Mouse (Mus musculus) embryonic facial prominence, embryonic 12.5 days (tissue): ENCODE measurements at regions not wholly inside any gene's neighbourhood (a gene's known extent, or its start where the extent isn't known, plus 50 kb on each side); places are given as distances from the start of the nearest gene placed in this dataset.

ENCODE experiments used
- ATAC-seq: fragments of 200-750 bp; cut with Nextera tagmentation; 2 replicates; pipeline ENCODE4 v1.8.0; 2017; ENCODE audit not compliant: insufficient number of reproducible peaks, insufficient read depth, low FRiP score, low TSS enrichment
- H3K27ac ChIP-seq: fragments of 300-500 bp; sonication (generic); 2 replicates; pipeline ENCODE4 v1.5.1; 2016; ENCODE audit warnings: mild to moderate bottlenecking
- H3K27me3 ChIP-seq: fragments of 300-500 bp; sonication (generic); 2 replicates; pipeline ENCODE4 v1.6.1; 2016; ENCODE audit warnings: mild to moderate bottlenecking, moderate library complexity
- H3K36me3 ChIP-seq: fragments of 300-500 bp; sonication (generic); 2 replicates; pipeline ENCODE4 v1.6.1; 2016; ENCODE audit warnings: mild to moderate bottlenecking
- H3K4me1 ChIP-seq: fragments of 300-500 bp; sonication (generic); 2 replicates; pipeline ENCODE4 v1.6.1; 2016
- H3K4me2 ChIP-seq: fragments of 300-500 bp; sonication (generic); replicated peaks from 2 replicates; pipeline ENCODE4 v1.6.1; 2016; ENCODE audit warnings: mild to moderate bottlenecking, moderate library complexity
- H3K4me3 ChIP-seq: fragments of 300-500 bp; sonication (generic); 2 replicates; pipeline ENCODE4 v1.5.1; 2016; ENCODE audit warnings: mild to moderate bottlenecking
- H3K9ac ChIP-seq: fragments of 300-500 bp; sonication (generic); 2 replicates; pipeline ENCODE4 v1.6.1; 2016; ENCODE audit warnings: mild to moderate bottlenecking, moderate library complexity
- H3K9me3 ChIP-seq: fragments of 300-500 bp; sonication (generic); 2 replicates; pipeline ENCODE4 v1.6.1; 2016; ENCODE audit warnings: mild to moderate bottlenecking, moderate library complexity
- WGBS: fragments of 180-500 bp; shearing (Covaris S2); methylation state at CpG from one replicate; pipeline ENCODE4 v1.1.7; 2016; 5-methylcytosine and 5-hydroxymethylcytosine counted together

GRCm38 (mm10) chr16:77394054-77394716 lies 207.7 kb downstream of the Gm11146 start:
- no peak for ATAC-seq
- Histone ChIP-seq H3K4me2 (no peak overlapping the region), H3K36me3 (no peaks in the 10 kb centered on the region), H3K4me3 (no peak overlapping the region), H3K4me1 (peaks cover 2% of the 10 kb centered on the region; the same call in 1 of the 2 replicates), H3K27ac (no peak overlapping the region), H3K9me3 (no peaks in the 10 kb centered on the region), H3K27me3 (no peaks in the 10 kb centered on the region), H3K9ac (no peak overlapping the region)
- WGBS: 62% methylated on average over 3 of the region's 3 CpGs

GRCm38 (mm10) chr16:77393470-77393869 lies 208.4 kb downstream of the Gm11146 start:
- H3K27ac ChIP-seq: no peak overlapping the region
- no peak overlapping the region for H3K4me2 ChIP-seq
- H3K9me3 ChIP-seq: no peaks in the 10 kb centered on the region
- ATAC-seq: no peak
- 72% methylated on average over 5 of the region's 5 CpGs for WGBS
- no peaks in the 10 kb centered on the region for H3K27me3 ChIP-seq
- H3K4me1 ChIP-seq: no peaks in the 10 kb centered on the region; the same call in 1 of the 2 replicates
- H3K4me3 ChIP-seq: no peak overlapping the region
- H3K36me3 ChIP-seq: no peaks in the 10 kb centered on the region
- H3K9ac ChIP-seq: no peak overlapping the region

- WGBS: 70% methylated on average over 4 of the region's 4 CpGs
- no peak for ATAC-seq
- no peaks in the 10 kb centered on the region; the same call in 1 of the 2 replicates for H3K4me1 ChIP-seq
- H3K27me3 ChIP-seq: no peaks in the 10 kb centered on the region
- H3K36me3 ChIP-seq: no peaks in the 10 kb centered on the region
- H3K4me3 ChIP-seq: no peak overlapping the region
- H3K4me2 ChIP-seq: no peak overlapping the region
- no peak overlapping the region for H3K27ac ChIP-seq
- H3K9me3 ChIP-seq: no peaks in the 10 kb centered on the region
- H3K9ac ChIP-seq: no peak overlapping the region
These were observed 209.7 kb downstream of the Gm11146 start for GRCm38 (mm10) chr16:77392205-77392604.

- Histone ChIP-seq H3K4me2 (no peak overlapping the region), H3K27ac (no peak overlapping the region), H3K4me3 (no peak overlapping the region), H3K9ac (no peak overlapping the region), H3K36me3 (no peaks in the 10 kb centered on the region), H3K4me1 (peaks cover 7% of the 10 kb centered on the region; the same call in 1 of the 2 replicates), H3K9me3 (no peaks in the 10 kb centered on the region), H3K27me3 (no peaks in the 10 kb centered on the region)
- WGBS: 80% methylated on average over 6 of the region's 6 CpGs
- no peak for ATAC-seq
These were observed 217.7 kb downstream of the Gm11146 start for GRCm38 (mm10) chr16:77384021-77384729.

- H3K4me2 ChIP-seq: no peak overlapping the region
These were observed 219.1 kb downstream of the Gm11146 start for GRCm38 (mm10) chr16:77382790-77383189.

GRCm38 (mm10) chr16:77372768-77373167 lies 229.1 kb downstream of the Gm11146 start:
- H3K27me3 ChIP-seq: no peaks in the 10 kb centered on the region
- 89% methylated on average over 3 of the region's 3 CpGs for WGBS
- no peak overlapping the region for H3K9ac ChIP-seq
- H3K9me3 ChIP-seq: no peaks in the 10 kb centered on the region
- H3K4me3 ChIP-seq: no peak overlapping the region
- H3K4me2 ChIP-seq: no peak overlapping the region
- ATAC-seq: no peak
- no peaks in the 10 kb centered on the region for H3K36me3 ChIP-seq
- H3K4me1 ChIP-seq: 0 out of 2 replicates have a peak, but pooled peaks cover 2% of the 10 kb centered on the region
- H3K27ac ChIP-seq: no peak overlapping the region

More at GRCm38 (mm10) chr16:77382790-77383189, 219.1 kb downstream of the Gm11146 start:
- WGBS: 85% methylated on average over 2 of the region's 2 CpGs
- no peak overlapping the region for H3K27ac ChIP-seq
- H3K36me3 ChIP-seq: no peaks in the 10 kb centered on the region
- H3K4me1 ChIP-seq: peaks cover 7% of the 10 kb centered on the region; the same call in 1 of the 2 replicates
- no peaks in the 10 kb centered on the region for H3K9me3 ChIP-seq
- no peak overlapping the region for H3K4me3 ChIP-seq
- ATAC-seq: no peak
- no peaks in the 10 kb centered on the region for H3K27me3 ChIP-seq
- H3K9ac ChIP-seq: no peak overlapping the region

GRCm38 (mm10) chr16:77369810-77370209 lies 232.1 kb downstream of the Gm11146 start:
- no peaks in the 10 kb centered on the region for H3K36me3 ChIP-seq
- no peaks in the 10 kb centered on the region for H3K9me3 ChIP-seq
- WGBS: 91% methylated on average over 2 of the region's 2 CpGs
- H3K27ac ChIP-seq: no peak overlapping the region
- 0 out of 2 replicates have a peak, but pooled peaks cover 2% of the 10 kb centered on the region for H3K4me1 ChIP-seq
- no peak overlapping the region for H3K9ac ChIP-seq
- no peaks in the 10 kb centered on the region for H3K27me3 ChIP-seq
- H3K4me3 ChIP-seq: no peak overlapping the region
- ATAC-seq: no peak
- H3K4me2 ChIP-seq: no peak overlapping the region

GRCm38 (mm10) chr16:77365254-77365653 lies 236.6 kb downstream of the Gm11146 start:
- no peak for ATAC-seq
- no peaks in the 10 kb centered on the region for H3K27me3 ChIP-seq
- H3K9ac ChIP-seq: no peak overlapping the region
- H3K36me3 ChIP-seq: no peaks in the 10 kb centered on the region
- no peak overlapping the region for H3K27ac ChIP-seq
- H3K9me3 ChIP-seq: no peaks in the 10 kb centered on the region
- WGBS: 69% methylated on average over 2 of the region's 2 CpGs
- H3K4me2 ChIP-seq: no peak overlapping the region
- H3K4me3 ChIP-seq: no peak overlapping the region
- H3K4me1 ChIP-seq: 0 out of 2 replicates have a peak, but pooled peaks cover 2% of the 10 kb centered on the region

- WGBS: 85% methylated on average over 3 of the region's 3 CpGs
- Histone ChIP-seq H3K27me3 (no peaks in the 10 kb centered on the region), H3K4me1 (no peaks in the 10 kb centered on the region), H3K4me3 (no peak overlapping the region), H3K36me3 (no peaks in the 10 kb centered on the region), H3K27ac (no peak overlapping the region), H3K9me3 (no peaks in the 10 kb centered on the region), H3K9ac (no peak overlapping the region), H3K4me2 (no peak overlapping the region)
- ATAC-seq: no peak
These were observed 237.5 kb downstream of the Gm11146 start for GRCm38 (mm10) chr16:77364439-77364838.

- ATAC-seq: no peak
- H3K4me3 ChIP-seq: no peak overlapping the region
- H3K9me3 ChIP-seq: no peaks in the 10 kb centered on the region
- H3K9ac ChIP-seq: no peak overlapping the region
- no peaks in the 10 kb centered on the region for H3K36me3 ChIP-seq
- 88% methylated on average over 5 of the region's 5 CpGs for WGBS
- no peaks in the 10 kb centered on the region for H3K4me1 ChIP-seq
- H3K27me3 ChIP-seq: no peaks in the 10 kb centered on the region
- H3K27ac ChIP-seq: no peak overlapping the region
- H3K4me2 ChIP-seq: no peak overlapping the region
These were observed 242.7 kb downstream of the Gm11146 start for GRCm38 (mm10) chr16:77359190-77359589.

- 45% methylated on average over 5 of the region's 5 CpGs for WGBS
- no peaks in the 10 kb centered on the region for H3K27me3 ChIP-seq
- H3K36me3 ChIP-seq: no peaks in the 10 kb centered on the region
- H3K4me2 ChIP-seq: no peak overlapping the region
- no peak overlapping the region for H3K9ac ChIP-seq
- H3K9me3 ChIP-seq: no peaks in the 10 kb centered on the region
- H3K27ac ChIP-seq: no peak overlapping the region
- H3K4me1 ChIP-seq: no peaks in the 10 kb centered on the region
- ATAC-seq: no peak
- H3K4me3 ChIP-seq: no peak overlapping the region
These were observed 246.6 kb downstream of the Gm11146 start for GRCm38 (mm10) chr16:77355260-77355659.

- Histone ChIP-seq H3K27ac (no peak overlapping the region), H3K9ac (no peak overlapping the region), H3K9me3 (no peaks in the 10 kb centered on the region), H3K4me1 (no peaks in the 10 kb centered on the region), H3K4me3 (no peak overlapping the region), H3K4me2 (no peak overlapping the region), H3K36me3 (no peaks in the 10 kb centered on the region), H3K27me3 (no peaks in the 10 kb centered on the region)
- no peak for ATAC-seq
- 86% methylated on average over 3 of the region's 3 CpGs for WGBS
These were observed 247.6 kb downstream of the Gm11146 start for GRCm38 (mm10) chr16:77354201-77354712.
